Mouse (Mus musculus) forebrain, embryonic 11.5 days (tissue): ENCODE results near the gene Tex30. TPM values are rescaled to one million over a fixed set of nuclear protein-coding genes. Genes with fewer than 3 reads are reported as not detected.
"Not testable (repeated sequence)": the region's sequence is repeated elsewhere in the genome, so short reads cannot be mapped to it uniquely, and the experiment has no call there.

ENCODE experiments used
- ATAC-seq: fragments of 200-750 bp; cut with Nextera tagmentation; replicated peaks from 2 replicates; pipeline ENCODE4 v1.8.0; 2017; ENCODE audit warnings: moderate TSS enrichment; ENCODE audit not compliant: low FRiP score
- DNase-seq: peaks from one replicate; pipeline ENCODE4 v3.0.0-alpha.2; 2017; ENCODE audit warnings: low spot score
- H3K27ac ChIP-seq: fragments of 300-500 bp; sonication (generic); 2 replicates; pipeline ENCODE4 v1.5.1; 2014; ENCODE audit warnings: low read depth, low read length
- H3K27me3 ChIP-seq: fragments of 300-500 bp; sonication (generic); 2 replicates; pipeline ENCODE4 v1.6.1; 2014; ENCODE audit warnings: mild to moderate bottlenecking, low read length, mixed read lengths; ENCODE audit not compliant: control insufficient read depth, insufficient read depth
- H3K36me3 ChIP-seq: fragments of 300-500 bp; sonication (generic); 2 replicates; pipeline ENCODE4 v1.6.1; 2014; ENCODE audit warnings: mild to moderate bottlenecking, low read length, moderate library complexity, mixed read lengths; ENCODE audit not compliant: control insufficient read depth, insufficient read depth
- H3K4me1 ChIP-seq: fragments of 300-500 bp; sonication (generic); replicated peaks from 2 replicates; pipeline ENCODE4 v1.6.1; 2014; ENCODE audit warnings: low read length, mixed read lengths; ENCODE audit not compliant: control insufficient read depth, insufficient read depth
- H3K4me2 ChIP-seq: fragments of 300-500 bp; sonication (generic); 2 replicates; pipeline ENCODE4 v1.6.1; 2014; ENCODE audit warnings: low read depth, mild to moderate bottlenecking, low read length, moderate library complexity, mixed read lengths; ENCODE audit not compliant: severe bottlenecking
- H3K4me3 ChIP-seq: fragments of 300-500 bp; sonication (generic); 2 replicates; pipeline ENCODE4 v1.5.1; 2014; ENCODE audit warnings: low read depth, low read length
- H3K9ac ChIP-seq: fragments of 300-500 bp; sonication (generic); 2 replicates; pipeline ENCODE4 v1.6.1; 2014; ENCODE audit warnings: low read length
- H3K9me3 ChIP-seq: fragments of 300-500 bp; sonication (generic); 2 replicates; pipeline ENCODE4 v1.6.1; 2016; ENCODE audit warnings: low read length, mixed read lengths; ENCODE audit not compliant: control insufficient read depth
- WGBS: fragments of 180-500 bp; shearing (Covaris S2); extraction: QIAGEN DNeasy Blood & Tissue Kit; methylation state at CpG from one replicate; pipeline ENCODE4 v1.1.7; 2014; 5-methylcytosine and 5-hydroxymethylcytosine counted together
- polyA plus RNA-seq: library from polyadenylated mRNA; unstranded; fragments of >200 nt; fragmentation: Nextera tagmentation; extraction: Ambion mirVana; gene quantifications from 2 replicates; pipeline ENCODE4 v1.2.1, GENCODE M21; 2014

Tex30 gene
- polyA plus RNA-seq, 1 experiment from 2014 or later, result 123 TPM

GRCm38 (mm10) chr1:44063439-44063838 lies 38.8 kb downstream of the Tex30 start:
- DNase-seq, result no peak
- no peaks in the 10 kb centered on the region for H3K4me1 ChIP-seq

GRCm38 (mm10) chr1:44061836-44062235 lies 40.4 kb downstream of the Tex30 start, which contains the start of gene Gm8251:
TSS of gene Gm8251 (minus strand) at chr1:44061936.
- WGBS, result 92% methylated on average over 2 of the region's 2 CpGs
- no peaks in the 10 kb centered on the region for H3K36me3 ChIP-seq

More at GRCm38 (mm10) chr1:44063439-44063838, 38.8 kb downstream of the Tex30 start:
- 97% methylated on average over 6 of the region's 6 CpGs for WGBS
- Histone ChIP-seq H3K9ac (no peak overlapping the region), H3K27me3 (no peaks in the 10 kb centered on the region), H3K36me3 (no peaks in the 10 kb centered on the region), H3K4me2 (no peak overlapping the region), H3K4me3 (no peak overlapping the region), H3K9me3 (no peaks in the 10 kb centered on the region), H3K27ac (no peak overlapping the region)
- ATAC-seq, result no peak

GRCm38 (mm10) chr1:44057805-44058204 lies 44.4 kb downstream of the Tex30 start:
- no peaks in the 10 kb centered on the region for H3K4me1 ChIP-seq
- 85% methylated on average over 3 of the region's 3 CpGs for WGBS

More at GRCm38 (mm10) chr1:44061836-44062235, 40.4 kb downstream of the Tex30 start, which contains the start of gene Gm8251:
- no peaks in the 10 kb centered on the region for H3K27me3 ChIP-seq
- H3K4me1 ChIP-seq, result no peaks in the 10 kb centered on the region
- no peak within 1 kb of the TSS for H3K4me2 ChIP-seq
- H3K9me3 ChIP-seq, result no peaks in the 10 kb centered on the region
- H3K27ac ChIP-seq, result no peak within 1 kb of the TSS
- no peak within 1 kb of the TSS for H3K9ac ChIP-seq
- H3K4me3 ChIP-seq, result no peak within 1 kb of the TSS
- ATAC-seq (no peak), DNase-seq (no peak)

GRCm38 (mm10) chr1:44046556-44046955 lies 55.7 kb downstream of the Tex30 start:
- ATAC-seq (no peak), DNase-seq (no peak)
- H3K9me3 ChIP-seq, result no peaks in the 10 kb centered on the region
- H3K4me2 ChIP-seq, result no peak overlapping the region
- H3K4me1 ChIP-seq, result 0 out of 2 replicates have a peak, but pooled peaks cover 2% of the 10 kb centered on the region
- no peak overlapping the region for H3K9ac ChIP-seq
- 85% methylated on average over 2 of the region's 2 CpGs for WGBS
- no peaks in the 10 kb centered on the region for H3K27me3 ChIP-seq
- no peak overlapping the region for H3K4me3 ChIP-seq
- no peaks in the 10 kb centered on the region for H3K36me3 ChIP-seq
- no peak overlapping the region for H3K27ac ChIP-seq

More at GRCm38 (mm10) chr1:44057805-44058204, 44.4 kb downstream of the Tex30 start:
- H3K27me3 ChIP-seq, result no peaks in the 10 kb centered on the region
- no peaks in the 10 kb centered on the region for H3K36me3 ChIP-seq
- no peak for DNase-seq
- no peak for ATAC-seq
- no peak overlapping the region for H3K4me2 ChIP-seq
- H3K9me3 ChIP-seq, result no peaks in the 10 kb centered on the region
- no peak overlapping the region for H3K4me3 ChIP-seq
- H3K27ac ChIP-seq, result no peak overlapping the region
- H3K9ac ChIP-seq, result no peak overlapping the region

- not testable (repeated sequence) for ATAC-seq, H3K9me3 ChIP-seq
- WGBS, result 83% methylated on average over 5 of the region's 5 CpGs
These were observed 56.6 kb downstream of the Tex30 start for GRCm38 (mm10) chr1:44045689-44046088.

GRCm38 (mm10) chr1:44042555-44042915 lies 59.7 kb downstream of the Tex30 start:
- Histone ChIP-seq H3K36me3 (no peaks in the 10 kb centered on the region), H3K4me3 (peak overlapping the region; percentile 26), H3K9ac (peak overlapping the region; percentile 52), H3K4me1 (0 out of 2 replicates have a peak, but pooled peaks cover 2% of the 10 kb centered on the region), H3K27me3 (no peaks in the 10 kb centered on the region), H3K4me2 (peak overlapping the region; percentile 57), H3K9me3 (no peaks in the 10 kb centered on the region), H3K27ac (no peak overlapping the region)
- ATAC-seq (peak; percentile 76), DNase-seq (no peak)
- WGBS, result 6% methylated on average over 6 of the region's 6 CpGs

More at GRCm38 (mm10) chr1:44045689-44046088, 56.6 kb downstream of the Tex30 start:
- not testable (repeated sequence) for H3K27ac ChIP-seq, H3K36me3 ChIP-seq, H3K4me3 ChIP-seq, H3K4me2 ChIP-seq, H3K4me1 ChIP-seq, DNase-seq, H3K27me3 ChIP-seq, H3K9ac ChIP-seq

- no peaks in the 10 kb centered on the region for H3K9me3 ChIP-seq
- WGBS, result 1% methylated on average over 17 of the region's 17 CpGs
- peak overlapping the region; percentile 57 for H3K4me2 ChIP-seq
- no peak overlapping the region for H3K27ac ChIP-seq
- DNase-seq, result peak; percentile 77
- ATAC-seq, result peak; percentile 70
- H3K4me1 ChIP-seq, result 0 out of 2 replicates have a peak, but pooled peaks cover 2% of the 10 kb centered on the region
- H3K27me3 ChIP-seq, result no peaks in the 10 kb centered on the region
- no peaks in the 10 kb centered on the region for H3K36me3 ChIP-seq
- peak overlapping the region; percentile 52 for H3K9ac ChIP-seq
- peak overlapping the region; percentile 26 for H3K4me3 ChIP-seq
These were observed 60.3 kb downstream of the Tex30 start for GRCm38 (mm10) chr1:44041797-44042554.
